Mouse (Mus musculus) erythroblast, embryonic 14.5 days (primary cell): ENCODE data around the gene Dnajb4. TPM values are rescaled to one million over a fixed set of nuclear protein-coding genes. Genes with fewer than 3 reads are reported as not detected.

Experiments
- H3K27me3 ChIP-seq: 2 replicates; pipeline ENCODE4 v1.6.1; 2012; ENCODE audit warnings: inconsistent platforms; ENCODE audit not compliant: control insufficient read depth
- H3K36me3 ChIP-seq: 2 replicates; pipeline ENCODE4 v1.6.1; 2012; ENCODE audit warnings: mild to moderate bottlenecking, inconsistent platforms; ENCODE audit not compliant: control insufficient read depth
- H3K4me1 ChIP-seq: 2 replicates; pipeline ENCODE4 v1.6.1; 2012; ENCODE audit warnings: inconsistent platforms; ENCODE audit not compliant: control insufficient read depth
- H3K4me3 ChIP-seq: replicated peaks from 2 replicates; pipeline ENCODE3; 2012; ENCODE audit warnings: moderate library complexity, mild to moderate bottlenecking, inconsistent platforms
- H3K9me3 ChIP-seq: 2 replicates; pipeline ENCODE4 v1.6.1; 2012; ENCODE audit warnings: low read length, inconsistent platforms, mixed read lengths; ENCODE audit not compliant: control insufficient read depth
- GATA1 ChIP-seq: IDR thresholded peaks from 2 replicates; pipeline ENCODE4 v1.6.1; 2012; ENCODE audit warnings: low read length, inconsistent platforms, mixed read lengths
- TAL1 ChIP-seq: IDR thresholded peaks from 3 replicates; pipeline ENCODE4 v1.6.1; 2012; ENCODE audit warnings: low read length, inconsistent platforms, mixed read lengths
- polyA plus RNA-seq: library from polyadenylated mRNA; stranded (reverse); fragments of >175 nt; gene quantifications from 2 replicates; pipeline ENCODE4 v1.2.3, GENCODE M21; 2012

Gene Dnajb4
- polyA plus RNA-seq, 1 experiment: 0.87 TPM

DNA sequence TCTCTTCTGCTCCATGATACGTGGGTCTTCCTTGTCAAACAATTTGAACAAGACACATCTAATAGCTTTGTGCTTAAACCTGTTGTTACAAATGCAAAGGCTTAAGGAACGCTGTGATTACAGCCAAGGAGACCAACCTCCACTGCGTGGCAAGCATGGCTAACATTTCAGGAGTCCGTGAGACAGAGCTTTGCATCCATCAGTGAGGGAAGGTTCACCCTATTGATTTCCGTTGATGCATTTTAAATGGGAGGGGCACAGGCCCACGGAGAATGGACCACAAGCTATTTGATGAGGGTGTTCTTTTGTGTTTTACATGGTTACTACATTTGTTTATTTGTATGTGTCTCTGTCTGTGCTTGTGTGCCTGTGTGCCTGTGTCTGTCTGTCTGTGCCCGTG lies 81.5 kb downstream of the Dnajb4 start:
- Histone ChIP-seq H3K36me3 (no peaks in the 10 kb centered on the region; the same call in 1 of the 2 replicates), H3K9me3 (peaks cover 10% of the 10 kb centered on the region), H3K4me3 (no peak overlapping the region), H3K4me1 (peaks cover 21% of the 10 kb centered on the region), H3K27me3 (peaks cover 34% of the 10 kb centered on the region)
- TF ChIP-seq TAL1: no peak
- TF ChIP-seq GATA1: no peak

Other genes starting within 250 kb of the Dnajb4 start
- not detected in 2 replicates for gene Gipc2, start 44.1 kb downstream of the Dnajb4 start, polyA plus RNA-seq
- 27.0 and 29.1 TPM in 2 replicates for gene Fubp1, start 120 bp upstream of the Dnajb4 start, polyA plus RNA-seq
- not detected in 2 replicates for gene Nexn, start 56.0 kb upstream of the Dnajb4 start, polyA plus RNA-seq
- gene Miga1, start 130.1 kb upstream of the Dnajb4 start, polyA plus RNA-seq: 0.16 and 0.55 TPM in 2 replicates
- gene Usp33, start 136.2 kb upstream of the Dnajb4 start, polyA plus RNA-seq: 0.29 and 0.37 TPM in 2 replicates
- 0.25 and 0.35 TPM in 2 replicates for gene Zzz3, start 185.2 kb upstream of the Dnajb4 start, polyA plus RNA-seq